Mouse (Mus musculus) yolk sac, embryonic 10.5 days (tissue): ENCODE data around the gene Dusp10.

ENCODE experiments used
- DNase-seq: peaks from one replicate; pipeline ENCODE4 v3.0.0-alpha.2; 2017; ENCODE audit warnings: low spot score

Dusp10 gene

GRCm38 (mm10) chr1:184030070-184030802 is 17.1 kb downstream of the Dusp10 start:
- no peak for DNase-seq

- DNase-seq: no peak
These were observed 19.7 kb downstream of the Dusp10 start for GRCm38 (mm10) chr1:184032682-184033389.

GRCm38 (mm10) chr1:184033390-184034010 is 20.4 kb downstream of the Dusp10 start:
- DNase-seq: peak; percentile 82

- peak; percentile 100 for DNase-seq
These were observed 21.0 kb downstream of the Dusp10 start, which contains the start of gene 1700056E22Rik for GRCm38 (mm10) chr1:184034011-184034557. Gene 1700056E22Rik (minus strand): TSS chr1:184034301.

GRCm38 (mm10) chr1:184034741-184035181 is 21.7 kb downstream of the Dusp10 start:
- no peak for DNase-seq

- DNase-seq: no peak
These were observed 22.3 kb downstream of the Dusp10 start for GRCm38 (mm10) chr1:184035346-184035903.

- DNase-seq: no peak
These were observed 24.7 kb downstream of the Dusp10 start for GRCm38 (mm10) chr1:184037802-184038201.

GRCm38 (mm10) chr1:184039301-184039700 is 26.2 kb downstream of the Dusp10 start:
- DNase-seq: no peak

GRCm38 (mm10) chr1:184040181-184040580 is 27.1 kb downstream of the Dusp10 start:
- no peak for DNase-seq

- DNase-seq: no peak
These were observed 27.8 kb downstream of the Dusp10 start for GRCm38 (mm10) chr1:184040906-184041305.

GRCm38 (mm10) chr1:184041778-184042573 is 28.9 kb downstream of the Dusp10 start:
- no peak for DNase-seq

- no peak for DNase-seq
These were observed 29.6 kb downstream of the Dusp10 start for GRCm38 (mm10) chr1:184042745-184043144.

GRCm38 (mm10) chr1:184043391-184043790 is 30.3 kb downstream of the Dusp10 start:
- no peak for DNase-seq

- no peak for DNase-seq
These were observed 33.1 kb downstream of the Dusp10 start for GRCm38 (mm10) chr1:184046070-184046677.

GRCm38 (mm10) chr1:184047818-184048217 is 34.7 kb downstream of the Dusp10 start:
- no peak for DNase-seq

- no peak for DNase-seq
These were observed 35.7 kb downstream of the Dusp10 start for GRCm38 (mm10) chr1:184048675-184049418.

- no peak for DNase-seq
These were observed 38.2 kb downstream of the Dusp10 start for GRCm38 (mm10) chr1:184051286-184051685.

- DNase-seq: peak; percentile 81
These were observed 38.7 kb downstream of the Dusp10 start for GRCm38 (mm10) chr1:184051824-184052223.

- no peak for DNase-seq
These were observed 39.2 kb downstream of the Dusp10 start for GRCm38 (mm10) chr1:184052331-184052730.

- peak; percentile 71 for DNase-seq
These were observed 40.0 kb downstream of the Dusp10 start for GRCm38 (mm10) chr1:184053141-184053540.
